Mouse (Mus musculus) spleen, adult 2 months (tissue): ENCODE measurements around the gene Adgrf1.

Source experiments
- CTCF ChIP-seq: fragments of 200-500 bp; IDR thresholded peaks from 2 replicates; pipeline ENCODE4 v1.5.1; 2011; ENCODE audit warnings: mild to moderate bottlenecking, inconsistent platforms; ENCODE audit not compliant: insufficient read depth, insufficient read length, insufficient replicate concordance; ENCODE audit errors: extremely low read depth
- POLR2A ChIP-seq: fragments of 200-500 bp; IDR thresholded peaks from 2 replicates; pipeline ENCODE4 v1.6.1; 2011; ENCODE audit warnings: low read depth, low read length, inconsistent platforms

- TF ChIP-seq POLR2A = no peak
- TF ChIP-seq CTCF = no peak
Measured at GRCm38 (mm10) chr17:43372604-43373003, 102.5 kb downstream of the Adgrf1 start.
